Mouse (Mus musculus) embryonic facial prominence, embryonic 12.5 days (tissue): Measurements from ENCODE around the gene Irf2bp1. TPM values are rescaled to one million over a fixed set of nuclear protein-coding genes. Genes with fewer than 3 reads are reported as not detected.

Experiments
- ATAC-seq: fragments of 200-750 bp; cut with Nextera tagmentation; 2 replicates; pipeline ENCODE4 v1.8.0; 2017; ENCODE audit not compliant: insufficient number of reproducible peaks, insufficient read depth, low FRiP score, low TSS enrichment
- H3K27ac ChIP-seq: fragments of 300-500 bp; sonication (generic); 2 replicates; pipeline ENCODE4 v1.5.1; 2016; ENCODE audit warnings: mild to moderate bottlenecking
- H3K27me3 ChIP-seq: fragments of 300-500 bp; sonication (generic); 2 replicates; pipeline ENCODE4 v1.6.1; 2016; ENCODE audit warnings: mild to moderate bottlenecking, moderate library complexity
- H3K36me3 ChIP-seq: fragments of 300-500 bp; sonication (generic); 2 replicates; pipeline ENCODE4 v1.6.1; 2016; ENCODE audit warnings: mild to moderate bottlenecking
- H3K4me1 ChIP-seq: fragments of 300-500 bp; sonication (generic); 2 replicates; pipeline ENCODE4 v1.6.1; 2016
- H3K4me2 ChIP-seq: fragments of 300-500 bp; sonication (generic); replicated peaks from 2 replicates; pipeline ENCODE4 v1.6.1; 2016; ENCODE audit warnings: mild to moderate bottlenecking, moderate library complexity
- H3K4me3 ChIP-seq: fragments of 300-500 bp; sonication (generic); 2 replicates; pipeline ENCODE4 v1.5.1; 2016; ENCODE audit warnings: mild to moderate bottlenecking
- H3K9ac ChIP-seq: fragments of 300-500 bp; sonication (generic); 2 replicates; pipeline ENCODE4 v1.6.1; 2016; ENCODE audit warnings: mild to moderate bottlenecking, moderate library complexity
- H3K9me3 ChIP-seq: fragments of 300-500 bp; sonication (generic); 2 replicates; pipeline ENCODE4 v1.6.1; 2016; ENCODE audit warnings: mild to moderate bottlenecking, moderate library complexity
- WGBS: fragments of 180-500 bp; shearing (Covaris S2); methylation state at CpG from one replicate; pipeline ENCODE4 v1.1.7; 2016; 5-methylcytosine and 5-hydroxymethylcytosine counted together
- polyA plus RNA-seq: library from polyadenylated mRNA; unstranded; fragments of >200 nt; fragmentation: Nextera tagmentation; extraction: Ambion mirVana; gene quantifications from 2 replicates; pipeline ENCODE4 v1.2.1, GENCODE M21; 2016

Gene Irf2bp1
- polyA plus RNA-seq, 1 experiment from 2014 or later: 47.1 TPM

DNA sequence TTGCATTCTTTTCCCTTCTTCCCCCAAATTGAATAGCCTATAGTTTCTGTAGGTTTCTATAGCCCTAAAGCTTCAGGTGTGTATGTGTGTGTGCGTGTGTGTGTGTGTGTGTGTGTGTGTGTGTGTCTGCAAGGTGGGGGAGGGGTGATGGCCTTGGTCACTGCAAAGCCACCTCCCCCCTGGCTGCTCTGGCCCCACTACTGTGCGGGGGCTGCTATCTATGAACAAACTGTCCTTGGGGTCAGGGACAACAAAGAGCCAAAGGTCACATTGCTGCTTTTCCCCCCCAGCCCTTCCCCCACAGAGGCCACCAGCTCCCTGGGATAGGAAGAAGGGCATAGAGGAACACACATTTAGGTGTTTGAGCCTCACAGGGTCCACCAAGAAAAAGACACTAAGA, 9.0 kb downstream of the Irf2bp1 start:
- 0 out of 2 replicates have a peak overlapping the region, but pooled peaks have one; percentile 66 for H3K4me2 ChIP-seq
- no peaks in the 10 kb centered on the region for H3K9me3 ChIP-seq
- no peak overlapping the region for H3K9ac ChIP-seq
- no peak for ATAC-seq
- WGBS: 31% methylated on average over 2 of the region's 2 CpGs
- H3K4me3 ChIP-seq: no peak overlapping the region
- peaks cover 14% of the 10 kb centered on the region for H3K4me1 ChIP-seq
- H3K27me3 ChIP-seq: no peaks in the 10 kb centered on the region
- no peak overlapping the region for H3K27ac ChIP-seq
- peaks cover 3% of the 10 kb centered on the region for H3K36me3 ChIP-seq

DNA sequence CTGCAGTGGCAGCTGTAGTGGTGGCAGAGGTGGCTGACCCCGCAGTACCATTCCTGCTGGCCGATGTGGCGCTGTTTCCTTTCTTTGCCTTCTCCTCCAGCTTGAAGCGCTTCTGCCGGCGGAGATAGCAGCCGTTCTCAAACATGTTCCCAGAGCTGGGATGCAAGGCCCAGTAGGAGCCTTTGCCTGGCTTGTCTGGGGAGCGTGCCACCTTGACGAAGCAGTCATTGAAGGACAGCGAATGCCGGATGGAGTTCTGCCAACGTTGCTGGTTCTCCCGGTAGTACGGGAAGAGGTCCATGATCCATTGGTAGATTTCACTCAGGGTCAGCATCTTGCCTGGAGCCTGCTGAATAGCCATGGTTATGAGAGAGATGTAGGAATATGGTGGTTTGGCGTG, 10.6 kb downstream of the Irf2bp1 start:
- no peak overlapping the region for H3K4me3 ChIP-seq
- no peaks in the 10 kb centered on the region for H3K27me3 ChIP-seq
- no peak for ATAC-seq
- H3K36me3 ChIP-seq: no peaks in the 10 kb centered on the region
- no peak overlapping the region for H3K27ac ChIP-seq
- 69% methylated on average over 15 of the region's 15 CpGs for WGBS
- no peak overlapping the region for H3K9ac ChIP-seq
- H3K9me3 ChIP-seq: no peaks in the 10 kb centered on the region
- H3K4me2 ChIP-seq: no peak overlapping the region
- peaks cover 14% of the 10 kb centered on the region for H3K4me1 ChIP-seq

DNA sequence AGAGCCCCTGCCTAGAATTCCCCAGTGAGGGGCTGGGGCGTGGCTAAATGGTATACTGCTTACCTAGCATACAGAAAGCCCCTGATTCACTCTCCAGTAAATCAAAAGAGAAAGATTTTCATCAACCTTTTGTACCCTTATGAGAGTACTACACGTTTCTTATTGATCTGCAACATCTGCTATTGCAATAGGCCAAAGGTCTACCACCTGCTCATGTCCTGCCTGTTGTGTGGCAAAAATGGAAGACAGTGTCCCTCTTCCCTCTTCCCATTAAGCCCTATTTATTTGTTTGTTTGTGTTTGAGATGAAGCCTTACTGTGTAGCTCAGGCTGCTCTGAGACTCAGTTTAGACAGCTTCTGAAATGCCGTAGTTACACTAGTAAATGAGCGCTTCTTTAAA, 12.2 kb downstream of the Irf2bp1 start:
- no peaks in the 10 kb centered on the region for H3K9me3 ChIP-seq
- ATAC-seq: no peak

DNA sequence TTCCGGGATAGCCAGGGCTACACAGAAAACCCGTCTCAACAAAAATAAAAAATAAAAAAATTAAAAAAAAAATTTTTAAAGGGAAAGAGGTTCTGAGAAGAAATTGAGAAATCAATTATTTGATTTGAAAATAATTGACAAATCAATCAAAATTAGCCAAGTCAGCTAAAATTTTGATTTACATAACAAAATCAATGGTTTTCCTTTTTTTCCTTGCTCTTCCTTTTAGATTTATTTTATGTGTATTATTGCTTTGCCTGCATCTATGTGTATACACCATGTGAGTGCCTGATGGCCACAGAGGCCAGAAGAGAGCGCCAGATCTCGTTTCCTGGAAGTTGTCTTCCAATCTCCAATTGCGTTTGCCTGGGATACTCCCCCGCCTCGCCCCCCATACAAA, 14.1 kb downstream of the Irf2bp1 start:
- 87% methylated on average over 7 of the region's 7 CpGs for WGBS
- no peak for ATAC-seq
- H3K4me1 ChIP-seq: peaks cover under 1% of the 10 kb centered on the region; the same call in 1 of the 2 replicates

More for the DNA sequence above, 12.2 kb downstream of the Irf2bp1 start:
- Histone ChIP-seq H3K4me2 (no peak overlapping the region), H3K36me3 (no peaks in the 10 kb centered on the region), H3K27ac (no peak overlapping the region), H3K9ac (no peak overlapping the region), H3K4me3 (no peak overlapping the region), H3K27me3 (peaks cover 12% of the 10 kb centered on the region), H3K4me1 (peaks cover 14% of the 10 kb centered on the region)
- WGBS: 84% methylated on average over 4 of the region's 4 CpGs

DNA sequence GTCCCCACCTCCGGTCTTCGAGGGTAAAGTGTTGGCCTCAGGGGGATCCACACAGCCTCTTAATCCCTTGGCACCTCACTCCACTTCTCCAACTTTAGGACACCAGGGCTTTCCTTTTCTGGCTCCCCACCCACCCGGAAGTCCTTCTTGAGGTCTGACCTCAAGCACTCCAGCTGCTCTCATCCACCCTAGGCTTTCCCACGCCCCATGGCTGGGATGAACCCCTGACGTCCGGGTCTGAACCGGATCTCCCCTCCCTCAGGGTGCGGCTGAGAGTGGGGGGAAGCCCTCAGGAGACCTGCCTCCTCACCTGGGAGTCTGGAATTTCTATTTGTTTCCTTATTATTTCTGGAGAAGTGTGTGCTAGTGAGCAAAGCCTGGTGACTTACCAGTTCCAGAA, 17.2 kb downstream of the Irf2bp1 start:
- Histone ChIP-seq H3K4me1 (peaks cover 12% of the 10 kb centered on the region), H3K4me3 (no peak overlapping the region), H3K27ac (no peak overlapping the region), H3K9ac (no peak overlapping the region), H3K4me2 (no peak overlapping the region), H3K36me3 (no peaks in the 10 kb centered on the region), H3K27me3 (peaks cover 40% of the 10 kb centered on the region), H3K9me3 (no peaks in the 10 kb centered on the region)
- no peak for ATAC-seq
- 15% methylated on average over 8 of the region's 8 CpGs for WGBS

More for the DNA sequence above, 14.1 kb downstream of the Irf2bp1 start:
- no peak overlapping the region for H3K9ac ChIP-seq
- no peaks in the 10 kb centered on the region for H3K36me3 ChIP-seq
- H3K4me3 ChIP-seq: no peak overlapping the region
- H3K27ac ChIP-seq: no peak overlapping the region
- H3K9me3 ChIP-seq: no peaks in the 10 kb centered on the region
- H3K27me3 ChIP-seq: peaks cover 30% of the 10 kb centered on the region
- no peak overlapping the region for H3K4me2 ChIP-seq

DNA sequence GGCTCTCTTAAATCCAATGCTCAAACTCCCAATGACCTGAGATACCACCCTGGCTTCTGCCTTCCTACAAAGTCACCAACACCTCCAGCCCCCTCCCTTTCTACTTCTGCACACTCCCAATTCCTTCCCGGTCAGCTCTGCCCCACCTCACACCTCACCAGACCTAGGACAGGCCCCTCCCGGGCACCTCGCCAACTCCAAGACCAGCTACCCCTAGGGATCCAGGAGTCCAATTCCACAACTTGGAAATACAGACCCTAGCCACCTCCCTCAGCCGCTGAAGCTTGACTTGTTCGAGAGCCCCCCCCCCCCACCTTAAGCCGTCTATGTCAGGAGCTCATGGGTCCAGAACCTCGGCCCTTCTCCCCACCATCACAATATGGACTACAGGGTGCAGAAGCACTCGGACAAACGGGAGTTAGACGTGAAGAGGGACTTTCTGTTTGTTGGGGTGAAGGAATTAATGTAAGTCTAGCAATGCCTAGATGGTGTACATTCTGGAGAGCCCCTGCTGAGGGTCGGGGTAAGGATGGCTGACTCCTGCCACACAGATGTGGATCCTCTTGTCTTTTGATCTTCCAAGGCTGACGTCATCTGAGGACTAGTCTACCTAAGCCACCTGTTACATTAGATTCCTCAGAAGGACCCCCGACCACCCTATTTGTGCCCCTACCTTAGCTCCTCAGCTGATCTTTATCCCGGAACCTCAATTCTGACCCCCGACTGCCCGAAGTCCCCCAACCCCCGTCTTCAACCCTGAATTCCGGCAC, 18.5 kb downstream of the Irf2bp1 start:
- Histone ChIP-seq H3K4me3 (no peak overlapping the region), H3K27me3 (peaks cover 40% of the 10 kb centered on the region), H3K9me3 (no peaks in the 10 kb centered on the region), H3K36me3 (no peaks in the 10 kb centered on the region), H3K4me2 (no peak overlapping the region), H3K9ac (no peak overlapping the region), H3K4me1 (peaks cover 15% of the 10 kb centered on the region), H3K27ac (no peak overlapping the region)
- no peak for ATAC-seq
- 56% methylated on average over 18 of the region's 18 CpGs for WGBS

DNA sequence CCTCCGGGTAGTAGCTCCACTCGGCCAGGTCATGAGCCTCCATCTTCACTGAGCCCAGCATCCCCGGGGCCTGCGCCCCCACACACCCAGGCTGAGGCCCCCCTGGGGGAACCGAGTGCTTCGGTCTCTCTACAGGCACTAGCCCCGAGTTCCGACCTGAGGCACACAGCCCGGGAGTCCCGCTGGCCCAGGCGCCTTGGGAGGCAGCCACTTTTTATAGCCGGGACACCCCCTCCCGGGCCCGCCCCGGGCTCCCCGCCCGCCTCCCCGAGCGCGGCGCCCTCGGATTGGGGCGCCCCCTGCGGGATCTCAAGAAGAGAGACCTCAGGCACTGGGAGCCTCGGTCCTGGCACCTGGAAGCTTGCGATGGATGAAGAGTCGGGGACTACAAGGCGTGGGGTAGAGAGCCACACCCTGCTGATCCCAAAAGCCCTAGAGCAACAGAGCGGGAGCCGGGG, 19.5 kb downstream of the Irf2bp1 start, which contains the start of gene Foxa3:
TSS of gene Foxa3 (minus strand) at position 182 of the 458 bp plus-strand sequence.
- H3K27me3 ChIP-seq: peaks cover 40% of the 10 kb centered on the region
- peak within 1 kb of the TSS; percentile 95 for H3K9ac ChIP-seq
- H3K4me2 ChIP-seq: peak within 1 kb of the TSS; percentile 90
- H3K4me3 ChIP-seq: peak within 1 kb of the TSS; percentile 82
- H3K36me3 ChIP-seq: no peaks in the 10 kb centered on the region
- WGBS: 5% methylated on average over 30 of the region's 30 CpGs
- H3K9me3 ChIP-seq: no peaks in the 10 kb centered on the region
- peak within 1 kb of the TSS; percentile 60; the same call in 1 of the 2 replicates for H3K27ac ChIP-seq
- peaks cover 22% of the 10 kb centered on the region for H3K4me1 ChIP-seq
- ATAC-seq: no peak

DNA sequence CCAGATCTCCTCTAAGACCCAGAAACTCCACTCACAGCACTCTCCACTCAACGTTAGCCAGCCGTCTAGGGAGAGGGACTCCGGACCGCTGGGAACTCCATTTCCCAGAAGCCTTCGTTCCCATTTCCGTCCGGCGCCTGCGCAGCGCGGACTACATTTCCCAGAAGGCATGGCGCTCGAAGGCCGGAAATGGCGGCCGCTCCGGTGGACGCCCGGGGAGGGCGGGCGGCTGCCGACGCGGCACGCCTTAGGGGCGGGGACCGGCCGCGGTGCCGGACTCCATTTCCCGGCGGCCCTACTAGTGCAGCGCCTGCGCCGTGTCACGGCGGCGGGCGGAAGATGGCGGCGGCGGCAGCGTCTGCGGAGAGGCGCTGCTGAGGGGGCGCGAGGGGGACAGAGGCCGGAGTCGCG, 20.3 kb downstream of the Irf2bp1 start, which contains the start of gene Sympk:
TSS of gene Sympk (plus strand) at position 282 of the 411 bp plus-strand sequence.
- peak within 1 kb of the TSS; percentile 90 for H3K4me2 ChIP-seq
- ATAC-seq: peak; percentile 92
- H3K36me3 ChIP-seq: peaks cover 6% of the 10 kb centered on the region
- peaks cover 22% of the 10 kb centered on the region for H3K4me1 ChIP-seq
- peaks cover 40% of the 10 kb centered on the region for H3K27me3 ChIP-seq
- WGBS: under 1% methylated on average over 49 of the region's 50 CpGs
- H3K9ac ChIP-seq: peak within 1 kb of the TSS; percentile 95
- peak within 1 kb of the TSS; percentile 82 for H3K4me3 ChIP-seq
- peak within 1 kb of the TSS; percentile 60; the same call in 1 of the 2 replicates for H3K27ac ChIP-seq
- H3K9me3 ChIP-seq: no peaks in the 10 kb centered on the region

DNA sequence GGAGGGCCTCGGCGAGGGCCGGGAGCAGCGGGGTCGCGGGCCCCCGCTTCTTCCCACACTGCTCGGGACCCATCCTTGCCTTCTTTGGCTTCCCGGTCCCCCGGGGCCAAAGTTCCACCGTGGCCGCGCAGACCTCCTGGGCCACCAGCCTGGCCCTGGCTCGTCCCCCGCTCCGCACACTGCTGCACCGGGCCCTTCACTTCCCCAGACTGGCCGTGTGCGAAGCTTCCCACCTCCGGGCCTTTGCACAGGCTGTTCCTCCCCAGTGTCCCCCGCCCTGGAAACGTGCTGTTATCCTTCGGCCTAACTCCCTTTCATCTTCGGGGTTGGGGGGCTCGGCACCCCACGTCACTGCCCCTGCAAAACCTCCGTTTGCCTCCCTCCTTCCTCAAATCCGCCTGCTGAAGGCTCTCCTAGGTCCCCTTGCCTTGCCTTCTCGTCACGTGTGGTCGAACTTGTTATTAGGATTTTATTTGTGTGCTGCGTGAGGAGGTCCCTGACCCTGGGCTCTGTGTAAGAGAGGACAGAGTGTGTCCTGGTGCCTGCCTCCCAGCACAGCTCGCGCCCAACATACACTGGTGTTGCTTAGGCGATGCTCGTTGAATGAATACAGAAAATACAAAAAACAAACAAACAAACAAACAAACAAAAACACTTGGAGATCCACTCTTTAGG, 20.9 kb downstream of the Irf2bp1 start:
- Histone ChIP-seq H3K27me3 (peaks cover 40% of the 10 kb centered on the region), H3K9me3 (no peaks in the 10 kb centered on the region), H3K4me3 (peak overlapping the region; percentile 82), H3K36me3 (peaks cover 12% of the 10 kb centered on the region), H3K4me2 (peak overlapping the region; percentile 90), H3K4me1 (peaks cover 22% of the 10 kb centered on the region), H3K27ac (peak overlapping the region; percentile 60; the same call in 1 of the 2 replicates), H3K9ac (peak overlapping the region; percentile 95)
- 1% methylated on average over 35 of the region's 36 CpGs for WGBS
- peak; percentile 49 for ATAC-seq

DNA sequence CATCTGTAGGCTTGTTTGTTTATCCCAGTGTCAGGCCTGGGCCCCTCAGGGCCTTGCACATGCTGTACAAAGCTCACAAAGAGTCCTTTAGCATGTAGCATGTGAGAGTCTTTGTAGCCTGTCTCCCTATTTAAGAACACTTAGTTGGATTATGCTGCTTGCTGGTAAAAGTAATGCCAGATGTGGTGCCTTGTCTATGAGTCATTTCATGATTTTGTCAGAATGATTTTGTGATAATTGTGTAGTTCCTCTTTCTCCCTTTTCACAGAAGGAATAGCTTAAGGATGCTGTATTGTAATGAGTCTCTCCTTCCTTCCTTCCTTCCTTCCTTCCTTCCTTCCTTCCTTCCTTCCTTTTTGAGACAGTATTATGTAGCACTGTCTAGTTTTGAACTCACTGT, 24.2 kb downstream of the Irf2bp1 start:
- no peaks in the 10 kb centered on the region for H3K9me3 ChIP-seq
- no peak overlapping the region for H3K4me3 ChIP-seq
- no peak overlapping the region for H3K27ac ChIP-seq
- H3K4me1 ChIP-seq: peaks cover 22% of the 10 kb centered on the region
- H3K4me2 ChIP-seq: no peak overlapping the region
- no peak overlapping the region for H3K9ac ChIP-seq
- peaks cover 8% of the 10 kb centered on the region for H3K27me3 ChIP-seq
- peaks cover 43% of the 10 kb centered on the region for H3K36me3 ChIP-seq
- no peak for ATAC-seq

DNA sequence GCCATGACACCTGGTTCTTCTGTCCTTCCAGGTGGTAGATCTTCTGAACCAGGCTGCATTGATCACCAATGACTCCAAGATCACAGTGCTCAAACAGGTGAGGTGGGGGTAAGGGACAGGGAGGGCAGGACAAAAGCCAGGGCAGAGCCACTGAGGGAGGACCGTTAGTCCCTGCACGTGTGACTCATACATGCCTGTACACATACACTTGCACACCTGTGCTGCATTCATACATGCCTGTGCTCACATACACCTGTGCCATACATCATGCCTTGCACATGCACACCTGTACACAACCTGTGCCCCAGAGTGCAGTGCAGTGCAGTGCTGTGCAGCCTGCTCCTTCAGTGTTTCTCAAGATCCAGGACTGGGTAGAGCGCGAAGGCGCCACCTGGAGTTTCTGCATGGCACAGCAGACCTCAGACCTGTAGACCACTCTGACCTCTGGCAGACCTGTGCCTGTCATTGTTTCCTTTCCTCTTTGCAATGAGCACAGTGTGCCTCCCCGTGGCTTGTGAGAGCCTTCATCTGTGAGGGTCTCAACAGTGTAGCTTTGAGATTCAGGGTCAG, 25.3 kb downstream of the Irf2bp1 start:
- H3K4me1 ChIP-seq: peaks cover 22% of the 10 kb centered on the region
- H3K4me2 ChIP-seq: no peak overlapping the region
- H3K9me3 ChIP-seq: no peaks in the 10 kb centered on the region
- no peak overlapping the region for H3K27ac ChIP-seq
- WGBS: 62% methylated on average over 6 of the region's 6 CpGs
- no peaks in the 10 kb centered on the region for H3K27me3 ChIP-seq
- H3K4me3 ChIP-seq: no peak overlapping the region
- ATAC-seq: no peak
- H3K36me3 ChIP-seq: peaks cover 51% of the 10 kb centered on the region
- no peak overlapping the region for H3K9ac ChIP-seq
